Mouse (Mus musculus): ENCODE measurements around the gene 4930438A08Rik.

GRCm38 (mm10) chr11:58331546-58331945, 56.9 kb downstream of the 4930438A08Rik start:
- TF ChIP-seq CTCF (conservative IDR thresholded peaks at IDR 0.05; ENCODE audit: low read length) = no peak
- no peak for TF ChIP-seq POU5F1 (IDR thresholded peaks at IDR 0.05; ENCODE audit: borderline replicate concordance, low read length)
- TF ChIP-seq NANOG (IDR thresholded peaks at IDR 0.05; ENCODE audit: borderline replicate concordance, low read length) = no peak
